Comparison of ENCODE assay signal across 28 mouse cellular contexts in genomic region chr8:76911206-76911605, GRCm38 (mm10). TPM values are rescaled to one million over a fixed set of nuclear protein-coding genes. Genes with fewer than 3 reads are reported as not detected.
"Had no signal": no experiment of that assay in that cellular context is flagged by ENCODE, and none has a peak within 500 bp of the region (broad histone marks: within the 10 kb centered on the region; RNA-seq: fewer than 3 reads in every experiment).

No protein-coding gene starts in this region.

- H3K4me2 ChIP-seq: embryonic facial prominence, embryonic 12.5 days; embryonic facial prominence, embryonic 13.5 days; embryonic facial prominence, embryonic 15.5 days; forebrain, embryonic 12.5 days; forebrain, embryonic 13.5 days; forebrain, embryonic 15.5 days had no signal

- H3K27me3 ChIP-seq: embryonic facial prominence, embryonic 12.5 days; embryonic facial prominence, embryonic 13.5 days; embryonic facial prominence, embryonic 15.5 days; forebrain, embryonic 12.5 days; forebrain, embryonic 13.5 days; forebrain, embryonic 15.5 days had no signal

- H3K27ac ChIP-seq: embryonic facial prominence, embryonic 10.5 days; embryonic facial prominence, embryonic 12.5 days; embryonic facial prominence, embryonic 13.5 days; embryonic facial prominence, embryonic 15.5 days; forebrain, embryonic 10.5 days; forebrain, embryonic 12.5 days; forebrain, embryonic 13.5 days; forebrain, embryonic 15.5 days; gastrocnemius, adult 2 months; heart, adult 2 months had no signal

- H3K9me3 ChIP-seq: embryonic facial prominence, embryonic 10.5 days; embryonic facial prominence, embryonic 12.5 days; embryonic facial prominence, embryonic 13.5 days; embryonic facial prominence, embryonic 15.5 days; forebrain, embryonic 10.5 days; forebrain, embryonic 12.5 days; forebrain, embryonic 13.5 days; forebrain, embryonic 15.5 days had no signal

- ATAC-seq: forebrain, embryonic 13.5 days; forebrain, embryonic 14.5 days; forebrain, embryonic 15.5 days; forebrain, embryonic 16.5 days; forebrain, postnatal 0 days had no signal

- H3K9ac ChIP-seq: embryonic facial prominence, embryonic 12.5 days; embryonic facial prominence, embryonic 13.5 days; embryonic facial prominence, embryonic 15.5 days; forebrain, embryonic 12.5 days; forebrain, embryonic 13.5 days; forebrain, embryonic 15.5 days; forebrain, postnatal 0 days had no signal

- DNase-seq: cerebellum, adult 8-10 months; cerebellum, adult 9-10 months; cerebellum, adult 9-11 months; cerebellum, postnatal 10 days; cerebellum, postnatal 14 days; cerebellum, postnatal 25 days; cerebellum, postnatal 36 days; embryo, embryonic 11 days; forebrain, postnatal 0 days; gastrocnemius, adult 2 months; gastrocnemius, postnatal 10 days; gastrocnemius, postnatal 14 days; gastrocnemius, postnatal 25 days; gastrocnemius, postnatal 36 days; heart, adult 11 months; heart, adult 18-20 months; heart, adult 2 months had no signal

- H3K4me1 ChIP-seq: embryonic facial prominence, embryonic 10.5 days; embryonic facial prominence, embryonic 12.5 days; embryonic facial prominence, embryonic 13.5 days; embryonic facial prominence, embryonic 15.5 days; forebrain, embryonic 10.5 days; forebrain, embryonic 12.5 days; forebrain, embryonic 13.5 days; forebrain, embryonic 15.5 days had no signal

- H3K36me3 ChIP-seq: embryonic facial prominence, embryonic 10.5 days; embryonic facial prominence, embryonic 12.5 days; embryonic facial prominence, embryonic 13.5 days; embryonic facial prominence, embryonic 15.5 days; forebrain, embryonic 10.5 days; forebrain, embryonic 12.5 days; forebrain, embryonic 15.5 days had no signal

- H3K4me3 ChIP-seq: embryonic facial prominence, embryonic 10.5 days; embryonic facial prominence, embryonic 12.5 days; embryonic facial prominence, embryonic 13.5 days; embryonic facial prominence, embryonic 15.5 days; erythroblast, embryonic 14.5 days; forebrain, embryonic 10.5 days; forebrain, embryonic 12.5 days; forebrain, embryonic 13.5 days; forebrain, embryonic 15.5 days; gastrocnemius, adult 2 months; heart, adult 2 months had no signal

RNA-seq across cellular contexts. Expression of gene Nr3c2, which starts 12.0 kb away (rescaled TPM):
- polyA plus RNA-seq: erythroblast, embryonic 14.5 days had no signal
